Mouse (Mus musculus) cerebellum, adult 2 months (tissue): Measurements from ENCODE around the gene Cep85l. TPM values are rescaled to one million over a fixed set of nuclear protein-coding genes. Genes with fewer than 3 reads are reported as not detected.

Source experiments
- DNase-seq, 2 experiments: peaks; one replicate each; pipeline ENCODE4 v3.0.0; 2021
- H3K27ac ChIP-seq: fragments of 200-500 bp; 2 replicates; pipeline ENCODE4 v1.5.1; 2012; ENCODE audit warnings: low read length, control low read depth, inconsistent platforms; ENCODE audit not compliant: insufficient read depth
- H3K27me3 ChIP-seq: fragments of 200-500 bp; 2 replicates; pipeline ENCODE4 v1.6.1; 2012; ENCODE audit warnings: inconsistent platforms, mild to moderate bottlenecking, low read length, moderate library complexity; ENCODE audit not compliant: control insufficient read depth, insufficient read depth
- H3K4me1 ChIP-seq: fragments of 200-500 bp; 2 replicates; pipeline ENCODE4 v1.6.1; 2011; ENCODE audit warnings: low read length; ENCODE audit not compliant: control insufficient read depth, insufficient read depth
- H3K4me3 ChIP-seq: fragments of 200-500 bp; replicated peaks from 2 replicates; pipeline ENCODE3; 2011; ENCODE audit warnings: mild to moderate bottlenecking, low read depth, low read length, control low read depth; ENCODE audit not compliant: insufficient read depth
- CTCF ChIP-seq: fragments of 200-500 bp; IDR thresholded peaks from 2 replicates; pipeline ENCODE4 v1.5.1; 2011; ENCODE audit warnings: low read depth, mild to moderate bottlenecking, control low read depth, low read length, moderate library complexity, borderline replicate concordance; ENCODE audit not compliant: insufficient read depth
- POLR2A ChIP-seq: fragments of 200-500 bp; IDR thresholded peaks from 2 replicates; pipeline ENCODE4 v1.6.1; 2011; ENCODE audit warnings: low read length, control low read depth, borderline replicate concordance; ENCODE audit not compliant: insufficient read depth
- WGBS: fragments of 180-500 bp; shearing (Covaris S2); methylation state at CpG from one replicate; pipeline ENCODE4 v1.1.7; 2018; 5-methylcytosine and 5-hydroxymethylcytosine counted together
- polyA plus RNA-seq: library from polyadenylated mRNA; depleted of rRNA; stranded (reverse); fragments of >200 nt; gene quantifications from 2 replicates; pipeline ENCODE4 v1.2.3, GENCODE M21; 2012

Cep85l gene
- polyA plus RNA-seq, 1 experiment, result 8.9 TPM

DNA sequence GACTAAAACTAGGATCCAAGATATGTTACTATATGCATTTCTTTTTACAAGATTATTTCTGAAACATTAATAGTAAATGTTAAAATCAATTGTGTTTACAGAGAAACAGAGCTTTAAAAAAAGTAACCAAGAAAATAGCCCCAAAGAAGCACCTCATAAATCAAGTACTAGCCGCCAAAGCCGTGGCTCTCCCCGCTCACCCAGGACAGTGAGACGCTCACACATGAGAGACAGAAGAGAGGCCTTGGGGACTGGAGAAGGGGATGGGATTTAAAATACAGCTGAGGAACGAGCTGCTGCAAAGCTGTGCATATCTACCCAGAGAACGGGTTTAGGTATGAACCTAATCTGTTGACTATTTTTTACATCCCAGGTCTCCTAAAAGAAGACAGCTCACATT lies 36.4 kb downstream of the Cep85l start:
- Histone ChIP-seq H3K4me1 (peaks cover 3% of the 10 kb centered on the region), H3K27ac (no peak overlapping the region), H3K4me3 (no peak overlapping the region), H3K27me3 (no peaks in the 10 kb centered on the region)
- no peak for DNase-seq
- no peak for TF ChIP-seq CTCF
- no peak for TF ChIP-seq POLR2A
- 70% methylated on average over 6 of the region's 6 CpGs for WGBS

DNA sequence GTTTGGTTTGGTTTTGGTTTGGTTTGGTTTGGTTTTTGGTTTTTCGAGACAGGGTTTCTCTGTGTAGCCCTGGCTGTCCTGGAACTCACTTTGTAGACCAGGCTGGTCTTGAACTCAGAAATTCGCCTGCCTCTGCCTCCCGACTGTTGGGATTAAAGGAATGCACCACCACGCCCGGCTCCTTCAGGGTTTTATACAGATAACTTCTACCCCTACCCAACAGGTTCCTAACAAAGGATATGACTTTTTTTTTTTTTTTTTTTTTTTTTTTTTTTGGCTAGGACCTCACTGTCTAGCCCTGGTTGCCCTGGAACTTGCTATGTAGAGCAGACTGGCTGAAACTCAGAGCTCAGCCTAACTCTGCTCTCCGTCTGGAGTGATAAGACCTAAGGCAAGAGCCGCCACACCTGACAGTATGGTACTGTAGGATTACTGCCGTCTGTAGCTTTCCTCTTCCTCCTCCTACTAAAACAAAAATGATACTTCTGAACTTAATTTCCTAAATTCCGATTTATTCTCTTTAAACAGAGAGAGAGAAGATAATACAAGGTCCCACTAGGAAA lies 37.5 kb downstream of the Cep85l start:
- DNase-seq, result no peak
- peaks cover 3% of the 10 kb centered on the region for H3K4me1 ChIP-seq
- no peaks in the 10 kb centered on the region for H3K27me3 ChIP-seq
- H3K27ac ChIP-seq, result no peak overlapping the region
- TF ChIP-seq CTCF, result no peak
- TF ChIP-seq POLR2A, result no peak
- 92% methylated on average over 9 of the region's 9 CpGs for WGBS
- no peak overlapping the region for H3K4me3 ChIP-seq

DNA sequence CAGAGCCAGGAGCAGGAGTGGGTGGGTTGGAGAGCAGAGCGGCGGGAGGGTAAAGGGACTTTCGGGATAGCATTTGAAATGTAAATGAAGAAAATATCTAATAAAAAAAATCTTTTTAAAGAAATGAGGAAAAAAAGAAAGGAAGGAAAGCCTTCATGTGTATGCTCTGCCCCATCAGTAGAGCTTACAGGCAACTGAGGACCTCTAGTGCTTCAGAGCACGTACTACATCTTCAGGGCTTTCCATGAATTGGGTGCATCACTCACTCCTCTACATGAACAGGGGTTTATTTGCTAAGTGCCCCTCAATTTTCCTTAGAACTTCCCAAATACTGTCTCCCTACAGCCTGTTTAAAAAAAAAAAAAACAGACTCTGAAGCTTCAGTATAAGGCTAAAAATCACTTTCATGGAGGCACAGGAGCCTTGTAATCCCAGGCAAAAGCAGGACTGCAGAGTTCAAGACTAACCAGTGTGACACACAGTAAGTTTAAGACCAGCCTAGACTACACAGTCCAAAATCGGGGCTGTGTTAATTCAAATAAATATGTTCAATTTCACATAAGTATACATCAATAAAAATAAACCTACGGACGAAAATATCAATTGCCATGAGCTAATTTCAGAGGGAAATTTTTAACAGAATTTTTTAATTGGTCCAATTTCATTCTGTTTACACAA lies 38.3 kb downstream of the Cep85l start:
- WGBS, result 84% methylated on average over 7 of the region's 7 CpGs
- H3K27ac ChIP-seq, result no peak overlapping the region
- no peaks in the 10 kb centered on the region for H3K27me3 ChIP-seq
- peak; percentile 61; the same call in 1 of the 2 replicates for TF ChIP-seq CTCF
- no peak for TF ChIP-seq POLR2A
- no peak overlapping the region for H3K4me3 ChIP-seq
- DNase-seq, result no peak
- H3K4me1 ChIP-seq, result peaks cover 3% of the 10 kb centered on the region

DNA sequence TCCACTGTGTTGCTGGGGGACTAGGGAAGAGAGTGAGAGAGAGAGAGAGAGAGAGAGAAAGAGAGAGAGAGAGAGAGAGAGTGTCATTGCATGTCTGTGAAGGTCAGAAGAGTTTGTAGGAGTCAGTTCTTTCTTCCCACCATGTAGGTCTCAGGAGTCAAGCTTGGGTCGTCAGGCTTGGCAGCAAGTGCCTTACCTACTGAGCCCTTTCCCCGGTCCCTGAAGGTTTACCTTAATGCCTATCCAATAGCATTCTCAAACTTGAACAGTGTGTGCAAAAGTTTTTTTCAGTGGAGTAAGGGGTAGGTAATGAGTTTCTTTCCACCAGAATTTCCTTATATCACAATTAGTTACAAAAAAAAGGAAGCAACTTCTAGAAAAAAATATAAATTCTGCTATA lies 40.7 kb downstream of the Cep85l start:
- peaks cover 6% of the 10 kb centered on the region for H3K4me1 ChIP-seq
- DNase-seq, result no peak
- H3K4me3 ChIP-seq, result no peak overlapping the region
- no peak overlapping the region for H3K27ac ChIP-seq
- H3K27me3 ChIP-seq, result no peaks in the 10 kb centered on the region
- 31% methylated on average over 2 of the region's 2 CpGs for WGBS
- no peak for TF ChIP-seq POLR2A
- no peak for TF ChIP-seq CTCF

DNA sequence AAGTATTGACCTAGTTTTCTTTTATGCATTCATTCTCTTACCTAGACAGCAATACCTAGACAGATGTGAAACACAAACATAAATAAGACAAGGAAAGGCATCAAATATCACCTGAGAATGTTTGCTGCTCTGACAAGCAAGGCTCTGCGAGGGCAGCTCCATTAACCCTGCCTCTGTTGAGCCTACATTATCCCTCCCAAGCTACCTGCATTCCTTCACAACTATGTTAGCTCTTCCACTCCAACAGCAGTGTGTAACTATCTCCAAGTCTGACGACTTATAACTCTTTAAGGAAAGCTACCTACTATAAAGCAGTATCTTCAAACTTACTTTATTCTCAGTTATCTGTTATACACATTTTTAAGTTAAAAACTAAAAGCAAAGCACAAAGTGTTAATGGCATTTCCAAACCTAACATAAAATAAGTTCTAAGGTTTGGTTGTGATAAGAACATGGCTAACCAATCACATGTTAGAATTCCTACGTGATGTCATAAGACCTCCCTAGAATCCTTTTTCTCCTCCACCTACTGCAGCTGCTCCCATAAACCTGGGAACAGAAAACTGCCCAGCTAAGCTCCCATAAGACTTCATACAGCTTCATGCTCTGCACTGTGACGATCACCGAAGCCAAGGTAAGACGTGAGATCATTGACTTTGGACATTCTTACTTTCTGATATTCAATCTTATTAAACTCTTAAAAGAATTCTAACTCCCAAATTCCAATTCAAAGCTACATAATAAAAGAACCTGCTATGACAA lies 42.4 kb downstream of the Cep85l start, which contains the start of gene Pln:
Gene Pln (plus strand): TSS at position 506 of the 762 bp plus-strand sequence.
- Histone ChIP-seq H3K4me3 (no peak within 1 kb of the TSS), H3K27ac (no peak within 1 kb of the TSS), H3K27me3 (no peaks in the 10 kb centered on the region), H3K4me1 (peaks cover 2% of the 10 kb centered on the region; the same call in 1 of the 2 replicates)
- TF ChIP-seq POLR2A (no peak), CTCF (no peak)
- no peak for DNase-seq
- 75% methylated on average over 6 of the region's 6 CpGs for WGBS

DNA sequence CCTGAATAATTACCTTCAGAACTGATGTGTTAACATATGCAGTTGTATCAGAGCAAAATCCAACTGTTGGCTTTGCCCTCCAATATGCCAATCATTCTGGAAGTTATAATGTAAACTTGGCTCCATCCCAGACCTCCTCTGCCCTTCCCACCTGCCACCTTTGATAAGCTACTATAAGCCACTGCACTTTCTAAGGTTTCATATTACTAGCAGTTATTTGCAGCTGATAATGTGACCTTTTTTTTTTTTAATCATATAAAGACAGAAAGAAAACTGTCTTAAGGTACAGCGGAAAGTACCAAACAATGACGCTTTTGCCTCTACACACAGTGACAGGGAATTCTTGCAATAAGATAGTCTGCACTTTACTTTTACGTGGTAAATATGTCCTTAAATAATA lies 43.8 kb downstream of the Cep85l start:
- TF ChIP-seq CTCF (no peak), POLR2A (no peak)
- no peak for DNase-seq
- no peaks in the 10 kb centered on the region for H3K27me3 ChIP-seq
- H3K4me3 ChIP-seq, result no peak overlapping the region
- 86% methylated on average over 3 of the region's 3 CpGs for WGBS
- H3K4me1 ChIP-seq, result peaks cover 2% of the 10 kb centered on the region; the same call in 1 of the 2 replicates
- no peak overlapping the region for H3K27ac ChIP-seq

DNA sequence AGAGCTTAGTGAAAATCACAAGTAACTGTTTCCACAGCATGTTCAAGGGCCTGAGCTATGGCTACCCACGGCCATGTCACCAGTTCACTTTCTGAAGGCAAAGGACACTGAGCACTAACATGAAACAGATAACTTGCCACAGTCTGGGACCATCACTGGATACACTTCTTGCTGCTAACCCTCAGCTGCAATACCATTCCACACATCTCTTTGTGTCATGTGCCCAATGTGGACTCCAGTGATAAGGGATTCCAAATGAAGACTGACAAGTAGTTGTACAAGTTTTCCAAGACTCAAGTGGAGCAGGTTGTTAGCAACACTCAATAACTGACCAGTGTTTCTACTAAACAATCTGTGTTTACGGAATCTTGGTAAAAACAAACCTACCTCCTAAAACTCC lies 44.5 kb downstream of the Cep85l start:
- WGBS, result 93% methylated on average over 2 of the region's 2 CpGs
- H3K4me1 ChIP-seq, result peaks cover 2% of the 10 kb centered on the region; the same call in 1 of the 2 replicates
- H3K27ac ChIP-seq, result no peak overlapping the region
- H3K4me3 ChIP-seq, result no peak overlapping the region
- DNase-seq, result no peak
- no peaks in the 10 kb centered on the region for H3K27me3 ChIP-seq
- TF ChIP-seq POLR2A (no peak), CTCF (no peak)
